Mouse (Mus musculus) embryonic facial prominence, embryonic 12.5 days (tissue): ENCODE data around the gene Coro2b. TPM values are rescaled to one million over a fixed set of nuclear protein-coding genes. Genes with fewer than 3 reads are reported as not detected.

ENCODE experiments used
- ATAC-seq: fragments of 200-750 bp; cut with Nextera tagmentation; 2 replicates; pipeline ENCODE4 v1.8.0; 2017; ENCODE audit not compliant: insufficient number of reproducible peaks, insufficient read depth, low FRiP score, low TSS enrichment
- H3K27ac ChIP-seq: fragments of 300-500 bp; sonication (generic); 2 replicates; pipeline ENCODE4 v1.5.1; 2016; ENCODE audit warnings: mild to moderate bottlenecking
- H3K27me3 ChIP-seq: fragments of 300-500 bp; sonication (generic); 2 replicates; pipeline ENCODE4 v1.6.1; 2016; ENCODE audit warnings: mild to moderate bottlenecking, moderate library complexity
- H3K36me3 ChIP-seq: fragments of 300-500 bp; sonication (generic); 2 replicates; pipeline ENCODE4 v1.6.1; 2016; ENCODE audit warnings: mild to moderate bottlenecking
- H3K4me1 ChIP-seq: fragments of 300-500 bp; sonication (generic); 2 replicates; pipeline ENCODE4 v1.6.1; 2016
- H3K4me2 ChIP-seq: fragments of 300-500 bp; sonication (generic); replicated peaks from 2 replicates; pipeline ENCODE4 v1.6.1; 2016; ENCODE audit warnings: mild to moderate bottlenecking, moderate library complexity
- H3K4me3 ChIP-seq: fragments of 300-500 bp; sonication (generic); 2 replicates; pipeline ENCODE4 v1.5.1; 2016; ENCODE audit warnings: mild to moderate bottlenecking
- H3K9ac ChIP-seq: fragments of 300-500 bp; sonication (generic); 2 replicates; pipeline ENCODE4 v1.6.1; 2016; ENCODE audit warnings: mild to moderate bottlenecking, moderate library complexity
- H3K9me3 ChIP-seq: fragments of 300-500 bp; sonication (generic); 2 replicates; pipeline ENCODE4 v1.6.1; 2016; ENCODE audit warnings: mild to moderate bottlenecking, moderate library complexity
- WGBS: fragments of 180-500 bp; shearing (Covaris S2); methylation state at CpG from one replicate; pipeline ENCODE4 v1.1.7; 2016; 5-methylcytosine and 5-hydroxymethylcytosine counted together
- polyA plus RNA-seq: library from polyadenylated mRNA; unstranded; fragments of >200 nt; fragmentation: Nextera tagmentation; extraction: Ambion mirVana; gene quantifications from 2 replicates; pipeline ENCODE4 v1.2.1, GENCODE M21; 2016

Gene Coro2b
- polyA plus RNA-seq, 1 experiment from 2014 or later = 12.9 TPM

GRCm38 (mm10) chr9:62553366-62553940 is 16.6 kb upstream of the Coro2b start:
- no peak for ATAC-seq
- H3K9ac ChIP-seq = no peak overlapping the region
- H3K4me2 ChIP-seq = no peak overlapping the region
- no peaks in the 10 kb centered on the region for H3K4me1 ChIP-seq
- H3K4me3 ChIP-seq = no peak overlapping the region
- no peaks in the 10 kb centered on the region for H3K36me3 ChIP-seq
- H3K27me3 ChIP-seq = no peaks in the 10 kb centered on the region
- no peak overlapping the region for H3K27ac ChIP-seq
- 36% methylated on average over 7 of the region's 7 CpGs for WGBS
- no peaks in the 10 kb centered on the region for H3K9me3 ChIP-seq

- Histone ChIP-seq H3K9me3 (no peaks in the 10 kb centered on the region), H3K4me2 (no peak overlapping the region), H3K27me3 (no peaks in the 10 kb centered on the region), H3K4me1 (no peaks in the 10 kb centered on the region), H3K27ac (no peak overlapping the region), H3K36me3 (no peaks in the 10 kb centered on the region), H3K4me3 (no peak overlapping the region), H3K9ac (no peak overlapping the region)
- ATAC-seq = no peak
- WGBS = 74% methylated on average over 3 of the region's 3 CpGs
Measured at GRCm38 (mm10) chr9:62551531-62551930, 14.7 kb upstream of the Coro2b start.

- Histone ChIP-seq H3K27me3 (no peaks in the 10 kb centered on the region), H3K4me1 (no peaks in the 10 kb centered on the region), H3K9me3 (no peaks in the 10 kb centered on the region), H3K27ac (no peak overlapping the region), H3K9ac (no peak overlapping the region), H3K4me2 (no peak overlapping the region), H3K4me3 (no peak overlapping the region), H3K36me3 (no peaks in the 10 kb centered on the region)
- 42% methylated on average over 11 of the region's 11 CpGs for WGBS
- peak; percentile 35; the same call in 1 of the 2 replicates for ATAC-seq
Measured at GRCm38 (mm10) chr9:62550661-62551093, 13.8 kb upstream of the Coro2b start.

- no peaks in the 10 kb centered on the region for H3K36me3 ChIP-seq
- no peaks in the 10 kb centered on the region for H3K4me1 ChIP-seq
- no peak overlapping the region for H3K9ac ChIP-seq
- H3K4me2 ChIP-seq = no peak overlapping the region
- no peak overlapping the region for H3K27ac ChIP-seq
- no peak for ATAC-seq
- WGBS = 4% methylated on average over 8 of the region's 8 CpGs
- no peak overlapping the region for H3K4me3 ChIP-seq
- no peaks in the 10 kb centered on the region for H3K9me3 ChIP-seq
- H3K27me3 ChIP-seq = no peaks in the 10 kb centered on the region
Measured at GRCm38 (mm10) chr9:62549809-62550208, 13.0 kb upstream of the Coro2b start.

GRCm38 (mm10) chr9:62547476-62547875 is 10.6 kb upstream of the Coro2b start:
- Histone ChIP-seq H3K9ac (no peak overlapping the region), H3K27ac (no peak overlapping the region), H3K4me2 (no peak overlapping the region), H3K4me1 (no peaks in the 10 kb centered on the region), H3K4me3 (no peak overlapping the region), H3K36me3 (no peaks in the 10 kb centered on the region), H3K9me3 (no peaks in the 10 kb centered on the region), H3K27me3 (no peaks in the 10 kb centered on the region)
- no peak for ATAC-seq
- 68% methylated on average over 3 of the region's 3 CpGs for WGBS

GRCm38 (mm10) chr9:62544856-62545255 is 8.0 kb upstream of the Coro2b start:
- Histone ChIP-seq H3K4me1 (peaks cover 8% of the 10 kb centered on the region; the same call in 1 of the 2 replicates), H3K4me3 (no peak overlapping the region), H3K27me3 (no peaks in the 10 kb centered on the region), H3K27ac (no peak overlapping the region), H3K9ac (no peak overlapping the region), H3K9me3 (no peaks in the 10 kb centered on the region), H3K36me3 (no peaks in the 10 kb centered on the region), H3K4me2 (no peak overlapping the region)
- WGBS = 69% methylated on average over 10 of the region's 10 CpGs
- no peak for ATAC-seq

- Histone ChIP-seq H3K27ac (no peak overlapping the region), H3K4me3 (no peak overlapping the region), H3K27me3 (0 out of 2 replicates have a peak, but pooled peaks cover 5% of the 10 kb centered on the region), H3K36me3 (no peaks in the 10 kb centered on the region), H3K4me2 (no peak overlapping the region), H3K4me1 (peaks cover 8% of the 10 kb centered on the region; the same call in 1 of the 2 replicates), H3K9me3 (no peaks in the 10 kb centered on the region), H3K9ac (no peak overlapping the region)
- 88% methylated on average over 4 of the region's 4 CpGs for WGBS
- ATAC-seq = no peak
Measured at GRCm38 (mm10) chr9:62543878-62544277, 7.0 kb upstream of the Coro2b start.

- Histone ChIP-seq H3K36me3 (no peaks in the 10 kb centered on the region), H3K9ac (no peak overlapping the region), H3K4me2 (no peak overlapping the region), H3K4me3 (no peak overlapping the region), H3K27ac (peak overlapping the region; percentile 54; the same call in 1 of the 2 replicates), H3K27me3 (0 out of 2 replicates have a peak, but pooled peaks cover 12% of the 10 kb centered on the region), H3K9me3 (no peaks in the 10 kb centered on the region), H3K4me1 (peaks cover 16% of the 10 kb centered on the region; the same call in 1 of the 2 replicates)
- no peak for ATAC-seq
- WGBS = 56% methylated on average over 10 of the region's 10 CpGs
Measured at GRCm38 (mm10) chr9:62541606-62542005, 4.8 kb upstream of the Coro2b start.

GRCm38 (mm10) chr9:62541182-62541581 is 4.3 kb upstream of the Coro2b start:
- H3K9me3 ChIP-seq = no peaks in the 10 kb centered on the region
- peaks cover 17% of the 10 kb centered on the region for H3K4me1 ChIP-seq
- ATAC-seq = no peak
- H3K27ac ChIP-seq = peak overlapping the region; percentile 54
- no peak overlapping the region for H3K9ac ChIP-seq
- H3K36me3 ChIP-seq = no peaks in the 10 kb centered on the region
- WGBS = 44% methylated on average over 8 of the region's 8 CpGs
- H3K4me3 ChIP-seq = no peak overlapping the region
- no peak overlapping the region for H3K4me2 ChIP-seq
- peaks cover 12% of the 10 kb centered on the region; the same call in 1 of the 2 replicates for H3K27me3 ChIP-seq

GRCm38 (mm10) chr9:62540736-62541135 is 3.9 kb upstream of the Coro2b start:
- no peak overlapping the region for H3K4me2 ChIP-seq
- H3K9ac ChIP-seq = no peak overlapping the region; the same call in 1 of the 2 replicates
- H3K4me3 ChIP-seq = no peak overlapping the region
- no peaks in the 10 kb centered on the region for H3K36me3 ChIP-seq
- no peak for ATAC-seq
- H3K27ac ChIP-seq = peak overlapping the region; percentile 54
- peaks cover 22% of the 10 kb centered on the region for H3K4me1 ChIP-seq
- no peaks in the 10 kb centered on the region for H3K9me3 ChIP-seq
- peaks cover 12% of the 10 kb centered on the region; the same call in 1 of the 2 replicates for H3K27me3 ChIP-seq
- 42% methylated on average over 10 of the region's 10 CpGs for WGBS

GRCm38 (mm10) chr9:62540166-62540565 is 3.3 kb upstream of the Coro2b start:
- H3K9me3 ChIP-seq = no peaks in the 10 kb centered on the region
- WGBS = 77% methylated on average over 9 of the region's 9 CpGs
- ATAC-seq = no peak
- no peak overlapping the region for H3K4me2 ChIP-seq
- no peaks in the 10 kb centered on the region for H3K36me3 ChIP-seq
- no peak overlapping the region for H3K4me3 ChIP-seq
- no peak overlapping the region for H3K9ac ChIP-seq
- H3K4me1 ChIP-seq = peaks cover 26% of the 10 kb centered on the region
- H3K27ac ChIP-seq = 0 out of 2 replicates have a peak overlapping the region, but pooled peaks have one; percentile 54
- H3K27me3 ChIP-seq = peaks cover 12% of the 10 kb centered on the region; the same call in 1 of the 2 replicates

- H3K27me3 ChIP-seq = peaks cover 12% of the 10 kb centered on the region; the same call in 1 of the 2 replicates
- 84% methylated on average over 9 of the region's 9 CpGs for WGBS
- H3K9ac ChIP-seq = no peak overlapping the region
- no peaks in the 10 kb centered on the region for H3K9me3 ChIP-seq
- ATAC-seq = no peak
- H3K4me2 ChIP-seq = no peak overlapping the region
- no peak overlapping the region for H3K4me3 ChIP-seq
- no peaks in the 10 kb centered on the region for H3K36me3 ChIP-seq
- H3K4me1 ChIP-seq = peaks cover 26% of the 10 kb centered on the region
- no peak overlapping the region for H3K27ac ChIP-seq
Measured at GRCm38 (mm10) chr9:62539251-62539711, 2.4 kb upstream of the Coro2b start.
